Mouse (Mus musculus) bone marrow macrophage, adult 2 months (primary cell): ENCODE results near the gene Tert. TPM values are rescaled to one million over a fixed set of nuclear protein-coding genes. Genes with fewer than 3 reads are reported as not detected.

Source experiments
- H3K27ac ChIP-seq: 2 replicates; pipeline ENCODE4 v1.5.1; 2012; ENCODE audit warnings: low read depth, low read length; ENCODE audit not compliant: insufficient read depth
- H3K4me1 ChIP-seq: 2 replicates; pipeline ENCODE4 v1.6.1; 2012; ENCODE audit warnings: low read length; ENCODE audit not compliant: control insufficient read depth, insufficient read depth
- H3K4me3 ChIP-seq: 2 replicates; pipeline ENCODE4 v1.5.1; 2012; ENCODE audit warnings: mild to moderate bottlenecking, low read length, moderate library complexity; ENCODE audit not compliant: insufficient read depth
- CTCF ChIP-seq: IDR thresholded peaks from 2 replicates; pipeline ENCODE4 v1.5.1; 2012; ENCODE audit warnings: low read depth, mild to moderate bottlenecking, low read length, moderate library complexity
- POLR2A ChIP-seq: IDR thresholded peaks from 2 replicates; pipeline ENCODE4 v1.6.1; 2012; ENCODE audit warnings: mild to moderate bottlenecking, low read depth, low read length, borderline replicate concordance
- polyA plus RNA-seq: library from polyadenylated mRNA; stranded (reverse); fragments of >200 nt; gene quantifications from 2 replicates; pipeline ENCODE4 v1.2.4, GENCODE M21; 2012; ENCODE audit not compliant: missing spikeins, insufficient read depth, insufficient read length

Tert gene
- polyA plus RNA-seq, 1 experiment: not detected

GRCm38 (mm10) chr13:73688934-73689333 lies 62.2 kb downstream of the Tert start:
- TF ChIP-seq POLR2A (no peak), CTCF (no peak)
- Histone ChIP-seq H3K4me3 (no peak overlapping the region), H3K27ac (no peak overlapping the region)

GRCm38 (mm10) chr13:73692249-73692868 lies 65.6 kb downstream of the Tert start:
- peak; percentile 63 for TF ChIP-seq CTCF
- TF ChIP-seq POLR2A: no peak
- H3K4me3 ChIP-seq: no peak overlapping the region
- no peak overlapping the region for H3K27ac ChIP-seq
- peaks cover 7% of the 10 kb centered on the region for H3K4me1 ChIP-seq

More at GRCm38 (mm10) chr13:73688934-73689333, 62.2 kb downstream of the Tert start:
- H3K4me1 ChIP-seq: peaks cover 24% of the 10 kb centered on the region

- TF ChIP-seq POLR2A (no peak), CTCF (no peak)
- Histone ChIP-seq H3K27ac (peak overlapping the region; percentile 33), H3K4me1 (peaks cover 7% of the 10 kb centered on the region)
Observed at GRCm38 (mm10) chr13:73693333-73693732, 66.6 kb downstream of the Tert start.

GRCm38 (mm10) chr13:73694972-73695371 lies 68.3 kb downstream of the Tert start:
- H3K4me3 ChIP-seq: no peak overlapping the region
- H3K4me1 ChIP-seq: peaks cover 7% of the 10 kb centered on the region
- H3K27ac ChIP-seq: no peak overlapping the region
- TF ChIP-seq CTCF: no peak

More at GRCm38 (mm10) chr13:73693333-73693732, 66.6 kb downstream of the Tert start:
- H3K4me3 ChIP-seq: no peak overlapping the region

GRCm38 (mm10) chr13:73696529-73696928 lies 69.8 kb downstream of the Tert start:
- TF ChIP-seq POLR2A (no peak), CTCF (no peak)
- Histone ChIP-seq H3K4me1 (peaks cover 7% of the 10 kb centered on the region), H3K4me3 (no peak overlapping the region), H3K27ac (no peak overlapping the region)

Other genes starting within 250 kb of the Tert start
- gene Lpcat1, start 159.7 kb upstream of the Tert start, polyA plus RNA-seq: 39.5 and 45.3 TPM in 2 replicates
- gene Slc6a3, start 90.2 kb upstream of the Tert start, polyA plus RNA-seq: not detected in 2 replicates
- gene Clptm1l, start 22.9 kb upstream of the Tert start, polyA plus RNA-seq: 109 and 119 TPM in 2 replicates
- gene Slc6a18, start 51.1 kb downstream of the Tert start, polyA plus RNA-seq: not detected in 2 replicates
- gene Slc6a19, start 78.0 kb downstream of the Tert start, polyA plus RNA-seq: not detected in 2 replicates
- gene Slc12a7, start 106.2 kb downstream of the Tert start, polyA plus RNA-seq: 50.6 and 53.9 TPM in 2 replicates
- gene Nkd2, start 220.7 kb downstream of the Tert start, polyA plus RNA-seq: not detected in 2 replicates